Mouse (Mus musculus): Measurements from ENCODE around the gene Cldn19. TPM values are rescaled to one million over a fixed set of nuclear protein-coding genes. Genes with fewer than 3 reads are reported as not detected.

Cldn19 gene
- 0.18 and 0.25 TPM in 2 replicates for polyA plus RNA-seq (2014; fragmentation: Nextera tagmentation; extraction: Ambion mirVana)

DNA sequence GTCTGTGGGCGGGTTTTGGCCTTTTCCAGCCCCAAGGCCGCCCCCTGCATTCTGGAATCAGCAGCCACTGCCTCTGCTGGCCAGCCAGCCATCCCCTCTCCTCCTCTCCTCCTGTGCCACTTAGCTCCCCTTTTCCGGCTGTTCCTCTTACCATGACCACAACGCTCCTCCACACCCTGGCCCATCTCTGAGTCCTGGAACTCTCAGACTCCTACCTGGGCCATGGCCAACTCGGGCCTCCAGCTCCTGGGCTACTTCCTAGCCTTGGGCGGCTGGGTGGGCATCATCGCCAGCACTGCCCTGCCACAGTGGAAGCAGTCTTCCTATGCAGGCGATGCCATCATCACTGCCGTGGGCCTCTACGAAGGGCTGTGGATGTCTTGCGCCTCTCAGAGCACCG, at the start of gene Cldn19:
Gene Cldn19 (plus strand): TSS at position 64 of the 400 bp plus-strand sequence.
- H3K4me2 ChIP-seq (replicated peaks; ENCODE audit: low read depth, low read length): no peak within 1 kb of the TSS
- no peaks in the 10 kb centered on the region for H3K36me3 ChIP-seq (ENCODE audit: control insufficient read depth, insufficient read depth, low read length)
- no peaks in the 10 kb centered on the region for H3K9me3 ChIP-seq (ENCODE audit: control insufficient read depth, low read length)
- H3K9ac ChIP-seq (ENCODE audit: low read depth, low read length): no peak within 1 kb of the TSS
- H3K4me1 ChIP-seq (replicated peaks; ENCODE audit: control insufficient read depth, insufficient read depth, low read length): peaks cover 6% of the 10 kb centered on the region; the same call in 1 of the 2 replicates
- DNase-seq (ENCODE audit: low spot score): no peak
- WGBS: 77% methylated on average over 12 of the region's 12 CpGs
- no peak within 1 kb of the TSS for H3K4me3 ChIP-seq (ENCODE audit: low read depth, low read length)
- H3K27me3 ChIP-seq (ENCODE audit: control insufficient read depth, insufficient read depth, low read length): no peaks in the 10 kb centered on the region
- no peak within 1 kb of the TSS for H3K27ac ChIP-seq (ENCODE audit: low read depth, low read length)
- ATAC-seq (ENCODE audit: low FRiP score): no peak

GRCm38 (mm10) chr4:119216667-119217066, 38.5 kb upstream of the Cldn19 start:
- Histone ChIP-seq H3K27ac (ENCODE audit: low read depth, low read length) (no peak overlapping the region), H3K4me1 (replicated peaks; ENCODE audit: control insufficient read depth, insufficient read depth, low read length) (no peaks in the 10 kb centered on the region), H3K4me3 (ENCODE audit: low read depth, low read length) (no peak overlapping the region), H3K27me3 (ENCODE audit: control insufficient read depth, insufficient read depth, low read length) (no peaks in the 10 kb centered on the region), H3K4me2 (replicated peaks; ENCODE audit: low read depth, low read length) (no peak overlapping the region), H3K9me3 (ENCODE audit: control insufficient read depth, low read length) (no peaks in the 10 kb centered on the region), H3K36me3 (ENCODE audit: control insufficient read depth, insufficient read depth, low read length) (no peaks in the 10 kb centered on the region), H3K9ac (ENCODE audit: low read depth, low read length) (no peak overlapping the region)
- DNase-seq (ENCODE audit: low spot score): no peak
- ATAC-seq (ENCODE audit: low FRiP score): no peak
- 87% methylated on average over 8 of the region's 8 CpGs for WGBS

DNA sequence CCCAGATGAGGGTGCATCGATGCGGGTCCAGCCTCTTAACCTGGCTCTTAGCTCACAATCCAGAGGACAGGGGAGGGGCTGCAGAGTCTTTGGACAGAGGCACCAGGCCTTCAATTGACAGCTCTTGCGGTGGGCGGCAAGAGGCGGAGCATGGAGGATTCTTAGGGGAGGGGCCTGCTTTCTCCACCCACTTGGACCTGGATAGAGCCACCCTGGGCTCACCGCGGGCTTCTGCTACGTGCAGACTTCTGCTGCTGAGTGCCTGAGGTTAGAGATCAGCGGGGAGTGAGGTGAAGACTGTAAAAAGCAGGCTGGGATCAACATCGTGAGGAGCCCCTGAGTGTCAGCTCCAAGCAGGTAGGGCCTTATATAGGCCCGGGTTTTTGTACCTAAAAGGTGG, 37.0 kb upstream of the Cldn19 start, which contains the start of gene Tmem269:
Gene Tmem269 (minus strand): TSS at position 49 of the 400 bp plus-strand sequence.
- peak; percentile 40; the same call in 1 of the 2 replicates for ATAC-seq (ENCODE audit: low FRiP score)
- no peak within 1 kb of the TSS for H3K9ac ChIP-seq (ENCODE audit: low read depth, low read length)

GRCm38 (mm10) chr4:119223696-119224095, 31.5 kb upstream of the Cldn19 start:
- H3K27ac ChIP-seq (ENCODE audit: low read depth, low read length): no peak overlapping the region
- H3K9me3 ChIP-seq (ENCODE audit: control insufficient read depth, low read length): no peaks in the 10 kb centered on the region
- no peak overlapping the region for H3K9ac ChIP-seq (ENCODE audit: low read depth, low read length)
- 88% methylated on average over 1 of the region's 1 CpGs for WGBS
- H3K36me3 ChIP-seq (ENCODE audit: control insufficient read depth, insufficient read depth, low read length): 0 out of 2 replicates have a peak, but pooled peaks cover 10% of the 10 kb centered on the region
- H3K4me1 ChIP-seq (replicated peaks; ENCODE audit: control insufficient read depth, insufficient read depth, low read length): no peaks in the 10 kb centered on the region
- peak; percentile 52 for DNase-seq (ENCODE audit: low spot score)
- H3K27me3 ChIP-seq (ENCODE audit: control insufficient read depth, insufficient read depth, low read length): no peaks in the 10 kb centered on the region
- ATAC-seq (ENCODE audit: low FRiP score): no peak
- H3K4me3 ChIP-seq (ENCODE audit: low read depth, low read length): no peak overlapping the region
- no peak overlapping the region for H3K4me2 ChIP-seq (replicated peaks; ENCODE audit: low read depth, low read length)

More for the DNA sequence above, 37.0 kb upstream of the Cldn19 start, which contains the start of gene Tmem269:
- Histone ChIP-seq H3K9me3 (ENCODE audit: control insufficient read depth, low read length) (no peaks in the 10 kb centered on the region), H3K4me2 (replicated peaks; ENCODE audit: low read depth, low read length) (peak within 1 kb of the TSS; percentile 6; the same call in 1 of the 2 replicates), H3K36me3 (ENCODE audit: control insufficient read depth, insufficient read depth, low read length) (no peaks in the 10 kb centered on the region), H3K4me1 (replicated peaks; ENCODE audit: control insufficient read depth, insufficient read depth, low read length) (no peaks in the 10 kb centered on the region), H3K4me3 (ENCODE audit: low read depth, low read length) (no peak within 1 kb of the TSS), H3K27ac (ENCODE audit: low read depth, low read length) (no peak within 1 kb of the TSS), H3K27me3 (ENCODE audit: control insufficient read depth, insufficient read depth, low read length) (no peaks in the 10 kb centered on the region)
- 12% methylated on average over 11 of the region's 11 CpGs for WGBS
- DNase-seq (ENCODE audit: low spot score): no peak

- DNase-seq (ENCODE audit: low spot score) (no peak), ATAC-seq (ENCODE audit: low FRiP score) (no peak)
- Histone ChIP-seq H3K4me1 (replicated peaks; ENCODE audit: control insufficient read depth, insufficient read depth, low read length) (no peaks in the 10 kb centered on the region), H3K4me3 (ENCODE audit: low read depth, low read length) (no peak overlapping the region), H3K4me2 (replicated peaks; ENCODE audit: low read depth, low read length) (no peak overlapping the region), H3K9me3 (ENCODE audit: control insufficient read depth, low read length) (no peaks in the 10 kb centered on the region), H3K27me3 (ENCODE audit: control insufficient read depth, insufficient read depth, low read length) (no peaks in the 10 kb centered on the region), H3K36me3 (ENCODE audit: control insufficient read depth, insufficient read depth, low read length) (0 out of 2 replicates have a peak, but pooled peaks cover 10% of the 10 kb centered on the region), H3K27ac (ENCODE audit: low read depth, low read length) (no peak overlapping the region), H3K9ac (ENCODE audit: low read depth, low read length) (no peak overlapping the region)
- 96% methylated on average over 3 of the region's 3 CpGs for WGBS
These were observed 30.7 kb upstream of the Cldn19 start for GRCm38 (mm10) chr4:119224534-119224933.

DNA sequence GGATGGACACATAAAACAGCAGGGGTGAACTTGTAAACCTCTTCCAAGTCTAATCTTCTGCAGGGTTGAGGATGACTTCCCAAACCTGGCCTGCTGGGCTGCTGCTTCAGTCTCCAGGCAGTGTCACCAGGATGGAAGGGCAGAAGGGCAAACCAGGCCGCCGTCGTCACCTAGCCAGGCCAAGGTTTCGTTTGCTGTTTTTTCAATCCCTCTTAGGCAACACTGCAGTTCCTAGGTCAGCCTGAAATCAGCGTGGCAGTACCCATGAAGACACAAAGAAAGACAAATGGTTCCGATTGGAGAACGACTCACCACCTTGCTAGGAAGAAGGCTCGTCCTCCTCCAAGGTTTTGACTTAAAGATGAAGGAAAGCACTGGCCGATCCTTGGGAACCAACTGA, 29.5 kb upstream of the Cldn19 start:
- no peak overlapping the region for H3K4me2 ChIP-seq (replicated peaks; ENCODE audit: low read depth, low read length)
- H3K9me3 ChIP-seq (ENCODE audit: control insufficient read depth, low read length): no peaks in the 10 kb centered on the region
- H3K27me3 ChIP-seq (ENCODE audit: control insufficient read depth, insufficient read depth, low read length): no peaks in the 10 kb centered on the region
- no peak for DNase-seq (ENCODE audit: low spot score)
- no peak overlapping the region for H3K27ac ChIP-seq (ENCODE audit: low read depth, low read length)
- no peaks in the 10 kb centered on the region for H3K4me1 ChIP-seq (replicated peaks; ENCODE audit: control insufficient read depth, insufficient read depth, low read length)
- no peak overlapping the region for H3K4me3 ChIP-seq (ENCODE audit: low read depth, low read length)
- H3K9ac ChIP-seq (ENCODE audit: low read depth, low read length): no peak overlapping the region
- ATAC-seq (ENCODE audit: low FRiP score): no peak
- 92% methylated on average over 9 of the region's 9 CpGs for WGBS
- 0 out of 2 replicates have a peak, but pooled peaks cover 10% of the 10 kb centered on the region for H3K36me3 ChIP-seq (ENCODE audit: control insufficient read depth, insufficient read depth, low read length)

DNA sequence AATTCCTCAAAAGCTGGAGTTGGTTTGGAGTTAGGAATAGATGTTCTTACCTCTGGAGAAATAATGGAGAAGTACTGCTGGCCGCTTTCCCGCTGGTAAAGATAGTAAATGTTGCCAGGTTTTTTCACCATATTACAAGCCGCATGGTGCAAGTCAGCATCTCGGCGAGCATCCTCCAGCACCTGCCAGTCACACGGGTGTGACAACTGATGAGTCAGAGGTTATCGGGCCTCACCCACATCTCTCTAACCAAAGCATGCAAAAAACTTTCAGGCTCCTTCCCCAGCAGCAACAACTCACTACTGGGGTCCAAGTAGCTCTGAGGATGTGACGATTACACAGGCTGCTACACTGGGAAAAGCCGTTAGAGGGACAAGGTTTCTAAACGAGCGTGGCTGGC, 28.5 kb upstream of the Cldn19 start:
- no peak overlapping the region for H3K4me3 ChIP-seq (ENCODE audit: low read depth, low read length)
- H3K9me3 ChIP-seq (ENCODE audit: control insufficient read depth, low read length): no peaks in the 10 kb centered on the region
- H3K36me3 ChIP-seq (ENCODE audit: control insufficient read depth, insufficient read depth, low read length): 0 out of 2 replicates have a peak, but pooled peaks cover 10% of the 10 kb centered on the region
- H3K27me3 ChIP-seq (ENCODE audit: control insufficient read depth, insufficient read depth, low read length): no peaks in the 10 kb centered on the region
- no peaks in the 10 kb centered on the region for H3K4me1 ChIP-seq (replicated peaks; ENCODE audit: control insufficient read depth, insufficient read depth, low read length)
- ATAC-seq (ENCODE audit: low FRiP score): no peak
- no peak overlapping the region for H3K27ac ChIP-seq (ENCODE audit: low read depth, low read length)
- DNase-seq (ENCODE audit: low spot score): no peak
- 94% methylated on average over 11 of the region's 11 CpGs for WGBS
- no peak overlapping the region for H3K4me2 ChIP-seq (replicated peaks; ENCODE audit: low read depth, low read length)
- H3K9ac ChIP-seq (ENCODE audit: low read depth, low read length): no peak overlapping the region

DNA sequence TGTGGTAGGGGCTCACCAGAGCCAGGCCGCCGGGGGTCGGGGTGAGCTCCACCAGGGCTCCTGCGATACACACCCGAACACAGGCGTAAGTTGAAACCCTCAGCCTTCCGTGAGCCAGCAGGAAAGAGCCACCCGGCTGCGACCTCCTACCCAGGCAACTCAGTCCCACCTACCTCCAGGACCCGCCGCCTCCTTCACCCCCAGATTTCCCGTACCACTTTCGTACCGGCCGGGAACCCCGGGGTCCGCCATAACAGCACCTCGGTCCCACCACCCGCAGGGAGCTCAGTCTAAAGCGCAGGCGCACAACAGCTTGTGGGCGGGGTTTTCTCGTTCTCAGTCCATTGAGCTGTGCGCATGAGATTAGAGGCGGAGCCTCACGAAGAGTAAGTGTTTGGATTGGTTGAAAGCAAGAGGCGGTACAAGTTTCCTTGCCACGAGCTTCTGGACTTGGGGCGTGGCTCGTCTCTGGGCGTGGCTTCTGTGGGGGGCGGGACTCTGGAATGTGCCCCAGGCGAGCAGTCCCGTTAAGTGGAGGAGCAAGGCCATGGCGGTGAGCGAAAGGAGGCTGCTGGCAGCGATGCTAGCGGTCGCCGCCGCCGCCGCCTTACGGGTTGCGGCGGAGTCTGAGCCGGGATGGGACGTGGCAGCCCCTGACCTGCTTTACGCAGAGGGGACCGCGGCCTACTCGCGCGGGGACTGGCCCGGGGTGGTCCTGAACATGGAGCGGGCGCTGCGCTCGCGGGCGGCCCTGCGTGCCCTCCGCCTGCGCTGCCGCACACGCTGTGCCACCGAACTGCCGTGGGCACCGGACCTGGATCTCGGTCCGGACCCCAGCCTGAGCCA, 22.6 kb upstream of the Cldn19 start, which contains the start of the genes AU022252 and P3h1:
Gene AU022252 (minus strand): TSS at position 303 of the 846 bp plus-strand sequence.
Gene P3h1 (plus strand): TSS at position 506 of the 846 bp plus-strand sequence.
- under 1% methylated on average over 60 of the region's 71 CpGs for WGBS
- Histone ChIP-seq H3K27ac (ENCODE audit: low read depth, low read length) (no peak within 1 kb of the TSS), H3K4me1 (replicated peaks; ENCODE audit: control insufficient read depth, insufficient read depth, low read length) (0 out of 2 replicates have a peak, but pooled peaks cover 2% of the 10 kb centered on the region), H3K36me3 (ENCODE audit: control insufficient read depth, insufficient read depth, low read length) (no peaks in the 10 kb centered on the region), H3K9ac (ENCODE audit: low read depth, low read length) (peak within 1 kb of the TSS; percentile 86), H3K4me3 (ENCODE audit: low read depth, low read length) (peak within 1 kb of the TSS; percentile 86), H3K4me2 (replicated peaks; ENCODE audit: low read depth, low read length) (peak within 1 kb of the TSS; percentile 95), H3K27me3 (ENCODE audit: control insufficient read depth, insufficient read depth, low read length) (no peaks in the 10 kb centered on the region), H3K9me3 (ENCODE audit: control insufficient read depth, low read length) (no peaks in the 10 kb centered on the region)
- ATAC-seq (ENCODE audit: low FRiP score): peak; percentile 97
- peak; percentile 100 for DNase-seq (ENCODE audit: low spot score)

Data from hindbrain, embryonic 11.5 days (tissue).